In genomic region chr2:11566898-11567297, GRCm38 (mm10) we compare ENCODE assay signal across 34 mouse cellular contexts. TPM values are rescaled to one million over a fixed set of nuclear protein-coding genes. Genes with fewer than 3 reads are reported as not detected.
A peak's percentile ranks its signal among the peaks of the same experiment; 100 is the strongest.
DNase-seq lines count a peak whose midpoint lies in the region; ATAC-seq and TF ChIP-seq lines count a peak whose summit lies in the region.
"Had no signal": no experiment of that assay in that cellular context is flagged by ENCODE, and none has a peak within 500 bp of the region (broad histone marks: within the 10 kb centered on the region; RNA-seq: fewer than 3 reads in every experiment).

No protein-coding gene starts in this region.

- DNase-seq in heart, adult 11 months: peak; percentile 2
- DNase-seq in heart, postnatal 4 days: no peak
- DNase-seq in kidney, postnatal 0 days (ENCODE audit: low spot score): no peak
- DNase-seq in kidney, adult 9 months: no peak
- DNase-seq in 416B (ENCODE audit: low read depth): peak; percentile 52
- no peak for DNase-seq in spleen, adult 12 weeks (ENCODE audit: low spot score)
- DNase-seq: adrenal gland, adult 8-10 months; adrenal gland, postnatal 25 days; cerebellum, adult 11-12 months; cerebellum, adult 8-10 months; cerebellum, postnatal 10 days; cerebellum, postnatal 36 days; embryo, embryonic 11 days; gastrocnemius, postnatal 10 days; heart, adult 18-20 months had no signal

- H3K4me1 ChIP-seq in kidney, postnatal 0 days (replicated peaks; ENCODE audit: insufficient read depth, low read length): no peaks in the 10 kb centered on the region
- H3K4me1 ChIP-seq: embryonic facial prominence, embryonic 10.5 days; embryonic facial prominence, embryonic 13.5 days; forebrain, embryonic 12.5 days; forebrain, embryonic 15.5 days; hindbrain, embryonic 10.5 days; hindbrain, embryonic 15.5 days had no signal

- WGBS in kidney, postnatal 0 days: 82% methylated on average over 3 of the region's 3 CpGs

- no peak overlapping the region for H3K27ac ChIP-seq in kidney, postnatal 0 days
- H3K27ac ChIP-seq: embryonic facial prominence, embryonic 10.5 days; embryonic facial prominence, embryonic 13.5 days; forebrain, embryonic 12.5 days; forebrain, embryonic 15.5 days; hindbrain, embryonic 10.5 days; hindbrain, embryonic 15.5 days had no signal

- H3K4me2 ChIP-seq in kidney, postnatal 0 days (ENCODE audit: low read length): no peak overlapping the region
- H3K4me2 ChIP-seq: embryonic facial prominence, embryonic 13.5 days; forebrain, embryonic 12.5 days; forebrain, embryonic 15.5 days; heart, embryonic 11.5 days; hindbrain, embryonic 15.5 days had no signal

- H3K9ac ChIP-seq in kidney, postnatal 0 days (ENCODE audit: low read depth, low read length): no peak overlapping the region
- H3K9ac ChIP-seq: embryonic facial prominence, embryonic 13.5 days; forebrain, embryonic 12.5 days; forebrain, embryonic 15.5 days; hindbrain, embryonic 15.5 days had no signal

- no peak for ATAC-seq in kidney, postnatal 0 days (replicated peaks; ENCODE audit: low FRiP score, low read depth)
- ATAC-seq: activated CD4-positive, CD25-positive, alpha-beta regulatory T cell, adult 4 months; CD4-positive, CD25-positive, alpha-beta regulatory T cell, adult 4 months; forebrain, embryonic 15.5 days; intestine, postnatal 0 days had no signal

- H3K9me3 ChIP-seq in kidney, postnatal 0 days (replicated peaks; ENCODE audit: low read length): no peaks in the 10 kb centered on the region
- H3K9me3 ChIP-seq: embryonic facial prominence, embryonic 10.5 days; embryonic facial prominence, embryonic 13.5 days; forebrain, embryonic 12.5 days; forebrain, embryonic 15.5 days; hindbrain, embryonic 10.5 days; hindbrain, embryonic 15.5 days had no signal

- TF ChIP-seq CTCF in kidney, postnatal 0 days (IDR thresholded peaks at IDR 0.05; ENCODE audit: low read depth): 0 out of 2 replicates have a peak, but pooled peaks have one; percentile 2

- H3K36me3 ChIP-seq in kidney, postnatal 0 days (ENCODE audit: insufficient read depth, low read length): no peaks in the 10 kb centered on the region
- H3K36me3 ChIP-seq: embryonic facial prominence, embryonic 10.5 days; embryonic facial prominence, embryonic 13.5 days; forebrain, embryonic 12.5 days; forebrain, embryonic 15.5 days; hindbrain, embryonic 10.5 days; hindbrain, embryonic 15.5 days had no signal

- no peaks in the 10 kb centered on the region for H3K27me3 ChIP-seq in kidney, postnatal 0 days (ENCODE audit: insufficient read depth, low read length)
- H3K27me3 ChIP-seq: embryonic facial prominence, embryonic 13.5 days; forebrain, embryonic 12.5 days; forebrain, embryonic 15.5 days; hindbrain, embryonic 15.5 days had no signal

- no peak overlapping the region for H3K4me3 ChIP-seq in kidney, postnatal 0 days (replicated peaks; ENCODE audit: low read depth, low read length)
- H3K4me3 ChIP-seq: embryonic facial prominence, embryonic 10.5 days; embryonic facial prominence, embryonic 13.5 days; erythroblast, embryonic 14.5 days; forebrain, embryonic 12.5 days; forebrain, embryonic 15.5 days; hindbrain, embryonic 10.5 days; hindbrain, embryonic 15.5 days had no signal

RNA-seq across cellular contexts. Expression of gene Pfkfb3, which starts 13.0 kb away (rescaled TPM):
- total RNA-seq in heart, postnatal 4 days (2021): 10 to 100 TPM; 11.8 to 12.7 TPM
- polyA plus RNA-seq in kidney, postnatal 0 days (2015; fragmentation: Nextera tagmentation; extraction: Ambion mirVana): 9.4 and 10.9 TPM in 2 replicates

RNA-seq across cellular contexts. Expression of gene Rbm17, which starts 37.1 kb away (rescaled TPM):
- total RNA-seq in heart, postnatal 4 days (2021): 10 to 100 TPM; 83.4 to 93.1 TPM
- polyA plus RNA-seq in kidney, postnatal 0 days (2015; fragmentation: Nextera tagmentation; extraction: Ambion mirVana): 110 and 116 TPM in 2 replicates

RNA-seq across cellular contexts. Expression of gene Gm17490, which starts 59.2 kb away (rescaled TPM):
- not detected for total RNA-seq in heart, postnatal 4 days (2021)
- not detected in 2 replicates for polyA plus RNA-seq in kidney, postnatal 0 days (2015; fragmentation: Nextera tagmentation; extraction: Ambion mirVana)
- total RNA-seq: adrenal gland, adult 8-10 months; adrenal gland, postnatal 25 days; gastrocnemius, postnatal 10 days; gastrocnemius, postnatal 4 days; heart, adult 18-20 months; heart, postnatal 25 days had no signal
- polyA plus RNA-seq: activated CD4-positive, CD25-positive, alpha-beta regulatory T cell, adult 4 months; brain, embryonic 14.5 days; C2C12; CD4-positive, CD25-positive, alpha-beta regulatory T cell, adult 4 months; cortical plate, adult 2 months; embryonic facial prominence, embryonic 10.5 days; embryonic facial prominence, embryonic 13.5 days; erythroblast, embryonic 14.5 days; forebrain, embryonic 12.5 days; forebrain, embryonic 15.5 days; heart, embryonic 11.5 days; heart, embryonic 14.5 days; heart, postnatal 0 days; hindbrain, embryonic 10.5 days; hindbrain, embryonic 15.5 days; intestine, embryonic 14.5 days; intestine, postnatal 0 days had no signal

Comparison
In these comparisons a context has a peak if more than half of its experiments do, and no peak if none do; other contexts are left out.
1. DNase-seq: peak in heart, adult 11 months (single experiment) and 416B (single experiment); none in heart, postnatal 4 days (single experiment), kidney, postnatal 0 days (single experiment), kidney, adult 9 months (single experiment) and spleen, adult 12 weeks (single experiment).